Mouse (Mus musculus): ENCODE measurements at regions not wholly inside any gene's neighbourhood (a gene's known extent, or its start where the extent isn't known, plus 50 kb on each side); places are given as distances from the start of the nearest gene placed in this dataset.

GRCm38 (mm10) chr15:19778651-19779050, 670.4 kb upstream of the Cdh12 start:
- DNase-seq = no peak

- no peak for DNase-seq
Observed at GRCm38 (mm10) chr15:19783883-19784282, 665.2 kb upstream of the Cdh12 start.

GRCm38 (mm10) chr15:19806994-19807393, 642.1 kb upstream of the Cdh12 start:
- DNase-seq = no peak

- DNase-seq = no peak
Observed at GRCm38 (mm10) chr15:19813647-19814046, 635.4 kb upstream of the Cdh12 start.

- DNase-seq = peak; percentile 1
Observed at GRCm38 (mm10) chr15:19856892-19857655, 592.0 kb upstream of the Cdh12 start.

GRCm38 (mm10) chr15:19857656-19858006, 591.4 kb upstream of the Cdh12 start:
- DNase-seq = no peak

GRCm38 (mm10) chr15:19858668-19859067, 590.4 kb upstream of the Cdh12 start:
- no peak for DNase-seq

GRCm38 (mm10) chr15:19863979-19864378, 585.1 kb upstream of the Cdh12 start:
- no peak for DNase-seq

GRCm38 (mm10) chr15:19866559-19866958, 582.5 kb upstream of the Cdh12 start:
- no peak for DNase-seq

- no peak for DNase-seq
Observed at GRCm38 (mm10) chr15:19869041-19869440, 580.0 kb upstream of the Cdh12 start.

- DNase-seq = no peak
Observed at GRCm38 (mm10) chr15:19872611-19873010, 576.5 kb upstream of the Cdh12 start.
